Mouse (Mus musculus) urinary bladder, adult 2 months (tissue): Measurements from ENCODE around the gene Fkbp6. TPM values are rescaled to one million over a fixed set of nuclear protein-coding genes. Genes with fewer than 3 reads are reported as not detected.

Experiments
- DNase-seq: peaks from one replicate; pipeline ENCODE4 v3.0.0; 2022; ENCODE audit warnings: low spot score
- polyA plus RNA-seq: library from polyadenylated mRNA; depleted of rRNA; stranded (reverse); fragments of >200 nt; gene quantifications from 2 replicates; pipeline ENCODE4 v1.2.3, GENCODE M21; 2012

Fkbp6 gene
- polyA plus RNA-seq, 1 experiment: not detected

DNA sequence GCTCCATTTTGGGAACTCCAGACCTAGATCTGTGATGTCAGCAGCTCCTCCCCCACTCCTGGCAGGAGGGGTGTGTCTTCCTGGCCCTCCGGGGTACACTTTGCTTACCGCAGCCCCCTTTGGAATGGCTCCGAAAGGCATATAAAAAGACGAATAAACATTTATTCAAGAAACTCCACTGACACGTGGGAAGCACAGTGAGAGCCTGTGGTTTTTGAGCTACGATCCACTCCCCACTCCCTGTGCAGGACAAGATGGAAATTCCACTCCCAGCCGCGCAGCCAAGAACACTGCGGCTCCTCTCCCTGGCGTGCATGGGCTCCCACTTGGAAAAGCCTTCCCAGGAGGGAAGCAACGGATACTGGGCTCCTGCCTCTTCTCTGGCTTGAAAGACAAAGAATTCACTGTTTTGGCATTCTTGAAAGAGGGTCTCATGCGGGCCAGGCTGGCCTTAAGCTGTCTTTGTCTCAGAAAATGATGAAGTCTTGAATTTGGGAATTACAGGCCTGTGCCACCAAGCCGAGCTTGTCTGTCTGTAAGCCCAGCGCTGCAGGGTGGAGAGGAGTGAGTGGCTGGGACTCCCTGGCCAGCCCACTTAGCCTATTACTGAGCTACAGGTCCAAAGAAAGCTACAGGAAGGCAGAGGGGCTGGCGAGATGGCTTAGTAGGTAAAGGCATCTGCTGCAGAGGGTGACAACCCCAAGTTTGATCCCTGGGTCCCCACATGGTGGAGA, 75.0 kb downstream of the Fkbp6 start:
- no peak for DNase-seq

DNA sequence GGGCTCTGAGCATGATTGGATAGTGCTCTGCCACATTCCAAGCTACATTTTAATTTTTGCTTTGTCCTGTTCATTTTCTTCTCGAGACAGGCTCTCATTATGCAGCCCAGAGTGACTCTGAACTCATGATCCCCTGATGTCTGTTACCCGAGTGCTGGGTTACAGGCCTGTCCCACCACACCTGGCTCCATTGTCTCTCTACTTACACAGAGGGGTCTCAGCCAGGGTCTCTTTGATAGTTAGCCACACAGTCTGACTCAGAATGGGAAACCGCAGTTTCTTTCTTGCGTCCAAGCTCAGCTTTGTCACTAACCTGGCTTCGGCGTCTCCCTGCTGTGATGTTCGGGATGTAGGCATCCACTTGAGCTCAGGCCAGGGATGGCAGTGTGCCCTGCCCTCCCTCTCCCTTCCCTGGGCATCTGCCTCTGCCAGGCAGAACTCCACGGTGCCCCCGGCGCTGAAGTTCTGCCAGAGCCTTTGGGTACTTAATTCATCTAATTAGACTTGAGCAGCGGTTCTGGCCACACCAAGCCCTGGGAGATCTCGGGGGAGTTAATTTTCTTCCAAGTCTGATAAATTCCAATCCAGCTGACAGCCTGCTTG, 78.2 kb downstream of the Fkbp6 start:
- no peak for DNase-seq

DNA sequence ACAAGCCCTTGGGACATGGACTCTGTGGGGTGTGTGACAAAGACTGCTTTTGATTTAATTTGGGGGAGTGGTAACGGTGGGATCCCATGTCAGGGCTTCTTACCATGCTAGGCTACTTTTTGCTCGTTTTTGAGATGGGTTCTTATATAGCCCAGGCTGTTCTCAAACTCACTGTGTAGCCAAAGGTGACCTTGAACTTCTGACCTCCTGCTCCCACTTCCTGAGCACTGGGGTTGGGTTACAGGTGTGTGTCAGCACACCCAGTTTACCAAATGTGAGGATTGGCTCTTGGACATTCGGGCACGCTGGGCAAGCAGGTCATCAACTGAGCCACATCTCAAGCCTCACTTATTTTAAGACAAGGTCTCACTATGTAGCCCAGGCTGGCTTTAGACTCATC, 79.5 kb downstream of the Fkbp6 start:
- no peak for DNase-seq

DNA sequence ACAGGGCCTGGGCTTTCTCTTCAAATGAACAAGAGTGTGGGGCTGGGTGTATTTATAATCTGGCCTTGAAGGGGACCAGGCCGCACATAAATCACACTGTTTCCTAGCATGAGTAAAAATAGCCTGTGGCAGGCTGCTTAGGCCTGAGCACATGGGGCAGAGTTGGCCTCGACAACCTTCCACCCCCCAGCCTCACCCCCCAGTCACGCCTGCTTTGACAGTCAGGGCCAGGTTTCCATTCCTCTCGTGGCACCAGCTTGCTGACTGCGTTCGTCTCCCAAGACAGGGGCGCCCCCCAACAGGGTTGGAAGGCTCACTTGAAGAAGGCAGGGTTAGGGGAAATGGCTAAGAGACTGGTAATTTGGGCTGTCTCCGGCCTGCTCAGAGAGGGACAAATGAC, 80.4 kb downstream of the Fkbp6 start:
- DNase-seq: no peak

DNA sequence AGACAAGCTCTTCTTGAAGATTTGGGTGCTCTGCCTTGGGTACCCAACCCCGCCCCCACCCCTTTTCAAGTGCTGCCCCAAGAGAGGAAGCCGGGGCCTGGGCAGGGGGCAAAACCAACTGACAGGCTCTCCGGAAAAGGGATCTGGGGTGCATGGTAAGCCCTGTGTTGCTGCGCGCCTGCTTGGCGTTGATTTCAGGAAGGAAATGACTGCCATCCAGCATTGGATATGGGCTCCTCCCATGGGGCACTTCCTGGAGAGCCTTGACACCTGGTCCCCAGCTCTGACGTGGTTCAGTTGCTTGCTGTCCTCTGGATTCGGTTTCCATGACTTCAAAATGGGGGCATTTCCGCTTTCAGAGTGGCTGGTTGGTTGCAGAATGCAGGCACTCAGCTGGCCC, 85.3 kb downstream of the Fkbp6 start:
- no peak for DNase-seq

DNA sequence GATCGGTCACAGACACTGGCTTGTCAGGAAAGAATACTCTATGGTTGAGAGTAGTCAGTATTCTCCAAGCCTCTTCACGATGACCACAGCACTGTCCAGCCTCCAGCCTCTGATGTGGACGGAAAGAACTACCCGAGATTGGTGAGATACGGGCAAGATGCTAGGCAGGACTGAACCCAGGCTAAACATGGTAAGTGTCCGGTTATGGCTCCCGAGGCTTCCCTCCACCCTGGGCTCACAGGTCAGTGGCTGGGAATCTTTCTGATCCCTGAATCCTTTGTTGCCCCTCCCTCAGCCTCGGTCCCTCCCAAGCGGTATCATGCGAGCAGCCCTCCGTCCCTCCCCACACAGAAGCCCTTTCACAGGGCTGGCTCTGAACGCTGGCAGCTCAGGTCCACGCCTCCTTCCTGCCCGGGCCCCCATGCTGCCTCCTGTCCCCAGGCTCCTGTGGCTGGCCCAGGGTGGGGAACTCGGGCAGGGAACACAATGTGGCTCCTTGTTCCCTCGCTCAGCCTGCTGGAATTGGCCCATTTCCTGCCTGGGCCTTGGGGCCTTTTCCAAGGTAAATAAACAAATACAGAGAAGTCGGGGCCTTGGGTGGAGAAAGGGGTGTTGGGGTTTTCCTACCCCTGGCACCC, 85.9 kb downstream of the Fkbp6 start:
- no peak for DNase-seq

DNA sequence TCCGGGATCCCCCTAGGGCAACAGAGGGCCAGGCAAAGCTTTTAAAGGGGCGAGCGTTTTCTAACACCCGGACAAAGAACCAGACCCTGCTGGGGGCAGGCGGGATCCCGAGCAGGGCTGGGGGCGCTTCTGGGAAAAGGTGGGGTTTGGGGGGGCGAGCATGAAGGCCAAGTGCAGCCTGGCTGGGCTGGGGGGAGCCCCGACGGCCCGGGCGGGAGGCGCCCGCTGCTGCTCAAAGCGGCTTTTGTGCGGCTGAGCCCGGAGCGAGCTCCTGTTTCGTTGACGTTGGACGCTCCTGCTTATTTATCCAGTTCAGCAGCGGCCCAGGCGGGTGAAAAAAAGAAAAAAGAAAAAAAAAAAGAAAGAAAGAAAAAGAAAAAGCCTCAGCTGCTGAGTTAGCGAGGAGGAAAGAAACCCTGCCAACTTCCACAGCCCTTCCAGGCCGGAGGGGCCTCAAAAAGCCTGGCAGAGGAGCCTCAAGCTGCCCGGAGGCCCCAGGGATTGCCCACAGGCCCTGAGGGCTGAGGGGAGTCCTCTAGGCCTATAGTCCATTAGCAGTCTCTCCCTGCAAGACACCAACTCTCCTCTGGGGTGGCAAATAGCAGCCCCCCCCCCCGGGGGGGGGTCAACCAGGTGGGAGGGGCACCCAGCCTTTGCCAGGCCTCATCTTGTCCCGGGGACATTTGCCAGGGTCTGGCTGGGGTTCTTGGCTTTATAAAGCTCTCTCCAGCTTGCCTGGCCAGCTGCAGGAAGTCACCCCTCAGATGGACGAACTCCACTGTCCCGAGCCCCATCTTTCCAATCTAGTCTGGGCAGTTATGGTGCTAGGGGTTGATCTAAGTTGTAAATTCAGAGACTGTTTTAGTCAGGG, 91.3 kb downstream of the Fkbp6 start:
- no peak for DNase-seq

DNA sequence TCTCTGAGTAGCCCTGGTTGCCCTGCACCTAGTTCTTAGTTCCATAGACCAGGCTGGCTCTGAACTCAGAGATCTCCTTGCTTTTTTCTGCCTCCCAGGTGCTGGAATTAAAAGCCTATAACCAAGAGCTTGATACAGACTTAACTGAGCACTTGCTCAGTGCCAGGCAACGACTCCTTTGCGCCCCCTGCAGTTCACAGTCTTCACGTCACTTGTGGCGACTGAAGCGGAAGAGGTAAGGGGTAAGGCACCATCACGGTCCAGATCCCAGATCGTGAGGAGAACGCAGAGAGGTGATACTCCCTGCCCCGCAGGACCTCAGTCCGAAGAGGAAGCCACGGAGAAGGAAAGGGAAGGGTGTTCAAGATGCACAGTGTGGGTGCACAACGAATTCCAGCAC, 92.3 kb downstream of the Fkbp6 start:
- DNase-seq: no peak

DNA sequence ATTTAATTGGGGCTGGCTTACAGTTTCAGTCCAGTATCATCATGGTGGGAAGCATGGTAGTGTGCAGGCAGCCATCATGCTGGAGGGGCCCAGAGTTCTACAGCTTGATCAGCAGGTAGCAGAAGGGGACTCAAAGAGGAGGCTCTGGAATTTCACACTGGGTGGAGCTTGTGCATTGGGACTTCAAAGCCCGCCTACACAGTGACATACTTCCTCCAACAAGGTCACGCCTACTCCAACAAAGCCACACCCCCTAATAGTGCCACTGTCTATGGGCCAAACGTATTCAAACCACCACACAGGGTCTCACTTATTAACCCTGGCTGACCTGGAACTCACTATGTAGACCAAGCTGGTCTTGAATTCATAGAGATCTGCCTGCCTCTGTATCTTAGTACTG, 93.7 kb downstream of the Fkbp6 start:
- no peak for DNase-seq

DNA sequence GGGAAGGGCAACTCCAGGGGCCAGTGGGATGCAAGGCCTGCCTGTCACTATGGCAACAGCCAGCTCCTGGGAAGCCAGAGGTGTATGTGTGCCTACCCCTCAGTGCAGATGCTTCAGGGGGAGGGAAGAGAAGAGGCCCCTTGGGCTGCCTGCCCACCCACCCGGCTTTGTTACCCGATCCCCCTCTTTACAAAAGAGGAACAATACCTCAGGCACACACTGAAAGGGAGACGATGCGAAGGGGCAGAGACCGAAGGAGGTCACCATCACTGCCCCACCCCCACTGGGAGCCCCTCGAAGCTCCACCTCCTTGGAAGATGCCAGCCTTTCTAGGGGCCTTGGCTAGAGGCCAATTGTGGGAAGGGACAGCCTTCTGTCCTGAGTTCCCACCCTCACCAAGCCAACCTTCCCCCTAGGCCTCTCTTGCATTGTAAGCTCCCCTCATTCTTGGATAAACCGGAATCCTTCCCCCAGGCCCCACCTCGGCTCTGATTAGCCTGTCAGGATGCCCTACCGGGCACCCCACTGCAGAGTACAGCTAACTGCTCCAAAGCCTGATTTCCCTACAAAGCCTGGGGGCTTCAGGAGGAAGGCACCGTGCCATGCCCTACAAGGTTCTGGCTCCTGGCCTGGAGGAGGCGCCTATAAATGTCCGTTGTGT, 96.0 kb downstream of the Fkbp6 start:
- DNase-seq: no peak

DNA sequence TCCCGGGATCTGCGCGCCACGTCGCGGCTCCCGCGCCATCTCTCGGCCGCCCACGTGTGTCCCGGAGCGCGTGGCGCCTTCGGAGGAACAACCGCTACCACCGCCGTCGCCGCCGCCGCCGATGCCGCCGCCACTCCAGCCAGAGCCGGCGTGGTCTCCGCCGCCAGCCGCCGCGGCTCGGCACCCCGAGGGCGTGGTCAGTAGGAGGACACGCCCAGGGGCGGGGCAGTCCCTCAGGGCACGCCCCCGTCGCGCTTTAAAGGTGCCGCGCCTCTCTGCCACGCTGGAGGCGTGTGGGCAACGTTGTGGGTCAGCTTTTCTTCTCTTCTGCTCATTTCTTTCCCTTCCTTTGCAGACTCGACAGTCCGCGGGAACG, 98.8 kb downstream of the Fkbp6 start, which contains the start of gene Fzd9:
TSS of gene Fzd9 (minus strand) at position 152 of the 376 bp plus-strand sequence.
- peak; percentile 66 for DNase-seq

DNA sequence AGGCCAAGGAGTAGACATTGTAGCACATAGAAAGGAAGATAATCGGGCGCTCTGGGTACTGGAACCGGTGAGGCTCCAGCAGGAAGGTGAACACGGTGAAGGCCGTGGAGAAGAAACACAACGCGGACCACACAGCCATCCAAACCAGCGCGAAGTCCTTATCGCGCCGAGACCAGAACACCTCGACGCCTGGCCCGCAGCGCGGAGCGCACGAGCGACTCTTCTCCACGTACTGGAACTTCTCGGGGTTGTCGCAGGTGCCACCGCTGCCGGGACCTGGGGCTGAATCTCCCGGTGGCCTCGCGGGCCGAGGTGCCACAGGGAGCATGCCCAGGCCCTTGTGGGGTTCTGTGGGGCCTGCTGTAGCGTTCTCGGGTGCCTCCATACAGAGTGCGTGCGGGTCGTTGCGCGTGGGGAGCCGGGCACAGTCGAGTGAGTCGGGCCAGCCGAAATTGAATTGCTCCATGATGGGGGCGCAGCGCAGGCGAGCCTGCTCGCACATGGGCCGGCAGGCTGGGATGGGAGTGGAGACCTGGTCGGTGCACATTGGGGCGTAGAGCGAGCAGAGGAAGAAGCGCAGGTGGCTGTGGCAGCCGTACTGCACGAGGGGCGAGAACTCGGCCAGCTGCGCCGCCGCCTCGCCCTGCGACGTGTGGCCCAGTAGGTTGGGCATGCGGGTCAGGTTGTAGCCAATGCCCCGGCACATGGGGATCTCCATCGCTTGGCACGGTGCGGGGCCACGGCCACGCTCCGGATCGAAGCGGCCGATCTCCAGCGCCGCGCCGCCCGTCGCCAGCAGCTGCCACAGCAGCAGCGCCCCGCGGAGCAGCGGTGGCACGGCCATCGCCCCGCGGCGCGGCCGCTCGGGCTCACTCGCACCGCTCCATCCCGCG, 99.4 kb downstream of the Fkbp6 start:
- no peak for DNase-seq

DNA sequence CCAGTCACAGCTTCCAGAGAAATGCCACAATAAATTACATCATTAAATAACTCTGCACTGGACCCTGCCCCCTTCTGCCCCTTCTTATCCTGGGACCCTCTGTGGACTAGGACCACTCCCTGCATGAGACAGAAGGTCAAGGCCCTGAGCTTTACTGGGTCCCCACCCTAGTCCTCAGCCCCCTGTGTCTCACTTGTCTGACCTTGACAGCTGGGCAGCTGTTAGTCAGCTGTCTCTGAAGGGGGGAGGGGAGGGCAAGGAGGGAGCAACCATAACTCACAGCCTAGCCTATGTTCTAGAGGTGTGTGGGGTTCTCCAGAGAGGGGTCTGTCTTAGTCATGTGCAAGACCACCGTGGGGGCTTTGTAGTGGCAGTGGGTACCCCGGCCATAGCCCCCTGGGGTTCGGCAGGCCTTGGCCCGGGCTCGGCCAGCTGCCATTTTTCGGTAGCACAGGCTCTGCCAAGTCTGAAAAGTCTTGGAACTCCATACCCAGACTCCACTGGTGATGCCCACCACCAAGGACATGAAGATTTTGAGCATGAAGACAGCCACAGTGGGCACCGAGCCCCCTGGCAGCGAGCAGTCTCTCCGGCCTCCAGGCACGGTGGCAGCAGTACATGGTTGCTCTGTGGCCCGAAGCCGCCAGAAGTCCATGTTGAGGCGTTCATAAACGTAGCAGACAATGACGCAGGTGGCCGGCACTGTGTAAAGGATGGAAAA, 100.7 kb downstream of the Fkbp6 start:
- DNase-seq: no peak

DNA sequence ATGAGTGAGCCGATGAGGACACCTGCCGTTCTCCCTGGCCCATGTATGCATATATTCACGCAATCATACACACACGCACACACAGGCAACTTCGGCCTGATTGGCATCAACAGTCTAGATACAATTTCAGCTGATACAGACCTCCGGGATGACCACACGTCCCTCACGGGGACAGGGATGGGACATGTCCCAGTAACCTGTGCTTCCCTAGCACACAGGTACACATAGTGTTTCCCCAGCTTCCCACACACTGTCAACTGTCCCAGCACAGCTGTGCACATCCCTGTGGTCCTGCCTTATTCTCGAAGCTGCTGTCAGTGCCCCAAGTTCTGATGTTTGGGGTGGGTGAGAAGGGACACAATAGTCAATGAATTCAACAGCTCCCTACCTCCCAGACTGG, 102.5 kb downstream of the Fkbp6 start:
- DNase-seq: no peak

DNA sequence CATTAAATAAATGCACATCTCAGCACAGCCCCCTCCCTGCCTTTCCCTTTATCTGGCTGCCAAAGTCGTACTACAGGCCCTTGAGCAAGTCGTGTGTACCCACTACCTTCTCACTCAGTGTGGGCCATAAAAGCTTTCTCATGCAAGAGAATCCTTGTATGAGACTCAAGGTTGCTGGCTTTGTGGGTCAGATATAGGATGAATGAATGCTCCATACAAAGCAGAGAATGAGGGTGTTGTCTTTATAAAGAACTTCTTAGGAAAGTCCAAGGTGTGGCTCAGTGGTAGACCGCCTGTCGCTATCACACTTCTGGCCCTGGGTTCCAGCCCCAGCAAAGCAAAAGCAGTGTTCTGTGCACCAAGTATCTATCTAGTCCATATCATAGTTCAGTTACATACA, 103.3 kb downstream of the Fkbp6 start:
- no peak for DNase-seq

DNA sequence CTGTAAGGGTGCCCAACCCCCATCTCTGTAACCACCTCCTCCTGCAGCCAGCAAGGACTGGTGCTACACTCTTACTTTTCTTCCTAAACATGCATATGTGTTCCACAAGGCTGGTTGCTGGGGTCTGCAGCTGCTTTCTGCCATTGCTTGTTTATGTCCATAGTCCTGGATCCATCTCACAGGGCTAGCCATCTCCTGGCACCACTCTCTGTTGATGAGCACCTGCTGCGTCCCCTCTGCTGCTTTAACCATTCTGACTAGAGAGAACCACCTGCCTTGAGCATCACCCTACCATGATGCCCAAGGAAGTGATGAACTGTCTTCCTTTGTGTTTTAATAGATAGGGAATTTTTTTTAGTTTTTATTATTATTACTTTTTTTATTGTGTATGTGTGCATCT, 106.7 kb downstream of the Fkbp6 start:
- no peak for DNase-seq

DNA sequence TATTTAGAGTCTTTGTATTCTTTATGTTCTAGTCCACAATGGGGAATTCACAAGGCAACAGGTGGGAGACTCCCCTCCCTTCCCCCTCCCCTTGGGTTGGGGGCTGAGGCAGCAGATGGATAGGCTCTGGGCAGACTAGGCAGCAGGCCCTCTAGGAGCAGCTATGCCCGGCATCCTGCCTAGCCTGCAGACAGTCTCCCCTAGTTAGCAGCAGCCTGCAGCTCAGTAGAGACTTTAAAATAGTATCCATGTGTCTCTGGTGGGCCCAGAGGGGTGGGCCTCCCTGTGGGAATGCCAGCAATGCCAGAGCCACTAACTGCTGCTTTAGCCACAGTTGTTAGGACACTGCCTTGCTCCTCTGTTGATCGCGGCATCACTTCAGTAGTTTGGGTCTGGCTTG, 107.2 kb downstream of the Fkbp6 start:
- DNase-seq: no peak

DNA sequence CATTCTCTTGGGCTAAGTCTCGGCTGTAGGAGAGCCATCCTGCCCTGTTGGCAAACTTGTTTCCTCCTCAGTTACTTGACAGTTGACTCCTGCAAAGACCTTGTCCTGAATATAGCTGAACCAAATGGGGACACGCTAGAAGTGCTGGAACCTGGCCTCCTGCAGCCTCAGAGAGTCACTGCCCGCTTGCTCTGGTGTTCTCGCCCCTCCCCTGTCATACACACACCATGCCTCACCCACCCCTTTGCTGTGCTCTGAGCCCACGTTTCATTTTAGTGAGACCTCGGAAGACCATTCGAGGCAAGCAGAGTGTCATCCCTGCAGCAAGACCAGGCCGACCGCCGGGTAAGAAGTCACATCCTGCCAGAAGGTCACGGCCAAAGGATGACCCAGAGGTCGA, 107.7 kb downstream of the Fkbp6 start:
- no peak for DNase-seq
